Mouse (Mus musculus): ENCODE data around the gene Ndufa4l2. TPM values are rescaled to one million over a fixed set of nuclear protein-coding genes. Genes with fewer than 3 reads are reported as not detected.

Ndufa4l2 gene
- total RNA-seq, 2 experiments from 2014 or later, result 3.5 to 4.8 TPM

Other genes starting within 250 kb of the Ndufa4l2 start
- 100 to 1,000 TPM; 254 to 258 TPM for gene Dctn2, start 248.6 kb upstream of the Ndufa4l2 start, total RNA-seq (2021)
- 10 to 100 TPM; 36.5 to 52.5 TPM for gene Mbd6, start 225.9 kb upstream of the Ndufa4l2 start, total RNA-seq (2021)
- gene Mars, start 203.2 kb upstream of the Ndufa4l2 start, total RNA-seq (2021), result 10 to 100 TPM; 56.1 to 56.4 TPM
- gene Arhgap9, start 193.0 kb upstream of the Ndufa4l2 start, total RNA-seq (2021), result 1 to 10 TPM in 1 of 2 experiments, under 1 TPM in 1; 0.86 to 1.0 TPM
- 1 to 10 TPM; 2.4 to 3.2 TPM for gene Gli1, start 173.0 kb upstream of the Ndufa4l2 start, total RNA-seq (2021)
- not detected for gene Inhbe, start 160.6 kb upstream of the Ndufa4l2 start, total RNA-seq (2021)
- gene Inhbc, start 144.5 kb upstream of the Ndufa4l2 start, total RNA-seq (2021), result not detected
- 100 to 1,000 TPM; 153 to 163 TPM for gene R3hdm2, start 134.6 kb upstream of the Ndufa4l2 start, total RNA-seq (2021)
- gene Stac3, start 13.3 kb upstream of the Ndufa4l2 start, total RNA-seq (2021), result 1 to 10 TPM; 3.0 to 3.7 TPM
- 10 to 100 TPM; 27.4 to 29.9 TPM for gene Shmt2, start 7.5 kb downstream of the Ndufa4l2 start, total RNA-seq (2021)
- 1 to 10 TPM; 1.3 to 1.7 TPM for gene Nxph4, start 19.6 kb downstream of the Ndufa4l2 start, total RNA-seq (2021)
- gene Lrp1, start 106.2 kb downstream of the Ndufa4l2 start, total RNA-seq (2021), result 100 to 1,000 TPM; 268 to 307 TPM
- 1 to 10 TPM; 5.1 to 6.2 TPM for gene Stat6, start 128.0 kb downstream of the Ndufa4l2 start, total RNA-seq (2021)
- 1 to 10 TPM; 5.1 to 6.7 TPM for gene Nemp1, start 151.9 kb downstream of the Ndufa4l2 start, total RNA-seq (2021)
- 10 to 100 TPM; 42.7 to 43.8 TPM for gene Nab2, start 153.6 kb downstream of the Ndufa4l2 start, total RNA-seq (2021)
- gene Myo1a, start 190.2 kb downstream of the Ndufa4l2 start, total RNA-seq (2021), result 1 to 10 TPM; 1.0 to 1.3 TPM
- gene Tac2, start 209.5 kb downstream of the Ndufa4l2 start, total RNA-seq (2021), result 1 to 10 TPM; 3.3 to 6.6 TPM
- 10 to 100 TPM; 10.0 to 11.7 TPM for gene Zbtb39, start 224.6 kb downstream of the Ndufa4l2 start, total RNA-seq (2021)
- gene Gpr182, start 236.8 kb downstream of the Ndufa4l2 start, total RNA-seq (2021), result 1 to 10 TPM; 1.2 to 1.3 TPM
- gene Rdh1, start 244.8 kb downstream of the Ndufa4l2 start, total RNA-seq (2021), result under 1 TPM; 0.13 to 0.15 TPM
- not detected for gene Rdh16f1, start 244.8 kb downstream of the Ndufa4l2 start, total RNA-seq (2021)

Measured in layer of hippocampus, postnatal 36 days (tissue).